Mouse (Mus musculus): ENCODE data around the gene Fbxw4.
"Not testable (repeated sequence)": the region's sequence is repeated elsewhere in the genome, so short reads cannot be mapped to it uniquely, and the experiment has no call there.

The Fbxw4 gene

GRCm38 (mm10) chr19:45574941-45575631 lies 85.0 kb downstream of the Fbxw4 start:
- no peak for DNase-seq

GRCm38 (mm10) chr19:45574339-45574898 lies 85.7 kb downstream of the Fbxw4 start:
- DNase-seq: no peak

GRCm38 (mm10) chr19:45573861-45574267 lies 86.2 kb downstream of the Fbxw4 start:
- peak; percentile 51 for DNase-seq

- DNase-seq: no peak
Observed at GRCm38 (mm10) chr19:45573033-45573432, 87.1 kb downstream of the Fbxw4 start.

GRCm38 (mm10) chr19:45567367-45567766 lies 92.7 kb downstream of the Fbxw4 start:
- no peak for DNase-seq

GRCm38 (mm10) chr19:45565925-45566715 lies 94.0 kb downstream of the Fbxw4 start:
- no peak for DNase-seq

GRCm38 (mm10) chr19:45560153-45560890 lies 99.8 kb downstream of the Fbxw4 start, which contains the start of the genes Poll and Gm17018:
Gene Poll, minus strand, starts transcription at chr19:45560531.
Gene Gm17018, plus strand, starts transcription at chr19:45560615.
- peak; percentile 73 for DNase-seq

- DNase-seq: no peak
Observed at GRCm38 (mm10) chr19:45554136-45554535, 106.0 kb downstream of the Fbxw4 start.

- no peak for DNase-seq
Observed at GRCm38 (mm10) chr19:45552187-45552586, 107.9 kb downstream of the Fbxw4 start.

GRCm38 (mm10) chr19:45549948-45550347 lies 110.2 kb downstream of the Fbxw4 start:
- no peak for DNase-seq

- DNase-seq: no peak
Observed at GRCm38 (mm10) chr19:45549128-45549915, 110.8 kb downstream of the Fbxw4 start.

- DNase-seq: not testable (repeated sequence)
Observed at GRCm38 (mm10) chr19:45548196-45548595, 111.9 kb downstream of the Fbxw4 start.

- peak; percentile 63 for DNase-seq
Observed at GRCm38 (mm10) chr19:45544925-45545321, 115.2 kb downstream of the Fbxw4 start.

GRCm38 (mm10) chr19:45544152-45544924 lies 115.8 kb downstream of the Fbxw4 start:
- no peak for DNase-seq

- no peak for DNase-seq
Observed at GRCm38 (mm10) chr19:45542061-45542460, 118.1 kb downstream of the Fbxw4 start.

- DNase-seq: no peak
Observed at GRCm38 (mm10) chr19:45541409-45542041, 118.6 kb downstream of the Fbxw4 start.

- no peak for DNase-seq
Observed at GRCm38 (mm10) chr19:45540657-45541408, 119.3 kb downstream of the Fbxw4 start.

- DNase-seq: peak; percentile 45
Observed at GRCm38 (mm10) chr19:45537505-45537904, 122.6 kb downstream of the Fbxw4 start.

GRCm38 (mm10) chr19:45535929-45536328 lies 124.2 kb downstream of the Fbxw4 start:
- DNase-seq: no peak

GRCm38 (mm10) chr19:45535214-45535735 lies 124.8 kb downstream of the Fbxw4 start:
- DNase-seq: no peak

Measured in kidney, adult 11 months (tissue).